Mouse (Mus musculus): ENCODE data around the gene Zfp219.

Gene Zfp219

GRCm38 (mm10) chr14:51995219-51995871 lies 25.2 kb downstream of the Zfp219 start:
- Histone ChIP-seq H3K36me3 (ENCODE audit: control insufficient read depth, insufficient read depth, low read length, poor library complexity, severe bottlenecking) (no peaks in the 10 kb centered on the region), H3K27me3 (ENCODE audit: control insufficient read depth, insufficient read depth, low read length, poor library complexity, severe bottlenecking) (no peaks in the 10 kb centered on the region)
- no peak for DNase-seq (ENCODE audit: low read depth, low spot score)

- no peaks in the 10 kb centered on the region for H3K36me3 ChIP-seq (ENCODE audit: control insufficient read depth, insufficient read depth, low read length, poor library complexity, severe bottlenecking)
- no peak for DNase-seq (ENCODE audit: low read depth, low spot score)
- H3K27me3 ChIP-seq (ENCODE audit: control insufficient read depth, insufficient read depth, low read length, poor library complexity, severe bottlenecking) = no peaks in the 10 kb centered on the region
Measured at GRCm38 (mm10) chr14:51994453-51994852, 26.1 kb downstream of the Zfp219 start.

GRCm38 (mm10) chr14:51989461-51989970 lies 31.0 kb downstream of the Zfp219 start:
- Histone ChIP-seq H3K27me3 (ENCODE audit: control insufficient read depth, insufficient read depth, low read length, poor library complexity, severe bottlenecking) (no peaks in the 10 kb centered on the region), H3K36me3 (ENCODE audit: control insufficient read depth, insufficient read depth, low read length, poor library complexity, severe bottlenecking) (no peaks in the 10 kb centered on the region)
- DNase-seq (ENCODE audit: low read depth, low spot score) = no peak

- no peaks in the 10 kb centered on the region for H3K27me3 ChIP-seq (ENCODE audit: control insufficient read depth, insufficient read depth, low read length, poor library complexity, severe bottlenecking)
- no peak for DNase-seq (ENCODE audit: low read depth, low spot score)
- H3K36me3 ChIP-seq (ENCODE audit: control insufficient read depth, insufficient read depth, low read length, poor library complexity, severe bottlenecking) = no peaks in the 10 kb centered on the region
Measured at GRCm38 (mm10) chr14:51988731-51989130, 31.8 kb downstream of the Zfp219 start.

GRCm38 (mm10) chr14:51987177-51987576 lies 33.4 kb downstream of the Zfp219 start:
- no peak for DNase-seq (ENCODE audit: low read depth, low spot score)
- no peaks in the 10 kb centered on the region for H3K36me3 ChIP-seq (ENCODE audit: control insufficient read depth, insufficient read depth, low read length, poor library complexity, severe bottlenecking)
- H3K27me3 ChIP-seq (ENCODE audit: control insufficient read depth, insufficient read depth, low read length, poor library complexity, severe bottlenecking) = no peaks in the 10 kb centered on the region

GRCm38 (mm10) chr14:51986153-51986505 lies 34.4 kb downstream of the Zfp219 start:
- Histone ChIP-seq H3K36me3 (ENCODE audit: control insufficient read depth, insufficient read depth, low read length, poor library complexity, severe bottlenecking) (no peaks in the 10 kb centered on the region), H3K27me3 (ENCODE audit: control insufficient read depth, insufficient read depth, low read length, poor library complexity, severe bottlenecking) (no peaks in the 10 kb centered on the region)
- no peak for DNase-seq (ENCODE audit: low read depth, low spot score)

- no peaks in the 10 kb centered on the region for H3K27me3 ChIP-seq (ENCODE audit: control insufficient read depth, insufficient read depth, low read length, poor library complexity, severe bottlenecking)
- no peaks in the 10 kb centered on the region for H3K36me3 ChIP-seq (ENCODE audit: control insufficient read depth, insufficient read depth, low read length, poor library complexity, severe bottlenecking)
- no peak for DNase-seq (ENCODE audit: low read depth, low spot score)
Measured at GRCm38 (mm10) chr14:51985301-51986152, 35.0 kb downstream of the Zfp219 start.

- no peaks in the 10 kb centered on the region for H3K36me3 ChIP-seq (ENCODE audit: control insufficient read depth, insufficient read depth, low read length, poor library complexity, severe bottlenecking)
- peak; percentile 25 for DNase-seq (ENCODE audit: low read depth, low spot score)
- no peaks in the 10 kb centered on the region for H3K27me3 ChIP-seq (ENCODE audit: control insufficient read depth, insufficient read depth, low read length, poor library complexity, severe bottlenecking)
Measured at GRCm38 (mm10) chr14:51984247-51985231, 36.0 kb downstream of the Zfp219 start, which contains the start of gene Arhgef40. Gene Arhgef40 (plus strand): TSS chr14:51984719.

- H3K36me3 ChIP-seq (ENCODE audit: control insufficient read depth, insufficient read depth, low read length, poor library complexity, severe bottlenecking) = no peaks in the 10 kb centered on the region
- no peaks in the 10 kb centered on the region for H3K27me3 ChIP-seq (ENCODE audit: control insufficient read depth, insufficient read depth, low read length, poor library complexity, severe bottlenecking)
- DNase-seq (ENCODE audit: low read depth, low spot score) = no peak
Measured at GRCm38 (mm10) chr14:51983855-51984246, 36.7 kb downstream of the Zfp219 start.

GRCm38 (mm10) chr14:51983251-51983650 lies 37.3 kb downstream of the Zfp219 start:
- no peak for DNase-seq (ENCODE audit: low read depth, low spot score)
- no peaks in the 10 kb centered on the region for H3K27me3 ChIP-seq (ENCODE audit: control insufficient read depth, insufficient read depth, low read length, poor library complexity, severe bottlenecking)

GRCm38 (mm10) chr14:51979252-51979651 lies 41.3 kb downstream of the Zfp219 start:
- DNase-seq (ENCODE audit: low read depth, low spot score) = peak; percentile 14
- no peaks in the 10 kb centered on the region for H3K27me3 ChIP-seq (ENCODE audit: control insufficient read depth, insufficient read depth, low read length, poor library complexity, severe bottlenecking)
- H3K36me3 ChIP-seq (ENCODE audit: control insufficient read depth, insufficient read depth, low read length, poor library complexity, severe bottlenecking) = no peaks in the 10 kb centered on the region

More at GRCm38 (mm10) chr14:51983251-51983650, 37.3 kb downstream of the Zfp219 start:
- no peaks in the 10 kb centered on the region for H3K36me3 ChIP-seq (ENCODE audit: control insufficient read depth, insufficient read depth, low read length, poor library complexity, severe bottlenecking)

GRCm38 (mm10) chr14:51967400-51967799 lies 53.1 kb downstream of the Zfp219 start:
- DNase-seq (ENCODE audit: low read depth, low spot score) = no peak
- Histone ChIP-seq H3K36me3 (ENCODE audit: control insufficient read depth, insufficient read depth, low read length, poor library complexity, severe bottlenecking) (no peaks in the 10 kb centered on the region), H3K27me3 (ENCODE audit: control insufficient read depth, insufficient read depth, low read length, poor library complexity, severe bottlenecking) (no peaks in the 10 kb centered on the region)

GRCm38 (mm10) chr14:51960316-51960715 lies 60.2 kb downstream of the Zfp219 start:
- H3K27me3 ChIP-seq (ENCODE audit: control insufficient read depth, insufficient read depth, low read length, poor library complexity, severe bottlenecking) = no peaks in the 10 kb centered on the region
- no peaks in the 10 kb centered on the region for H3K36me3 ChIP-seq (ENCODE audit: control insufficient read depth, insufficient read depth, low read length, poor library complexity, severe bottlenecking)
- DNase-seq (ENCODE audit: low read depth, low spot score) = no peak

Data from splenic B cell, adult 2 months (primary cell).